Mouse (Mus musculus) kidney, embryonic 15.5 days (tissue): ENCODE measurements around the gene Cerkl. TPM values are rescaled to one million over a fixed set of nuclear protein-coding genes. Genes with fewer than 3 reads are reported as not detected.

Experiments used
- ATAC-seq: fragments of 200-750 bp; cut with Nextera tagmentation; replicated peaks from 2 replicates; pipeline ENCODE4 v1.8.0; 2017; ENCODE audit warnings: moderate TSS enrichment; ENCODE audit not compliant: low FRiP score
- H3K27ac ChIP-seq: fragments of 300-500 bp; sonication (generic); 2 replicates; pipeline ENCODE4 v1.5.1; 2015; ENCODE audit warnings: mild to moderate bottlenecking, inconsistent platforms
- H3K27me3 ChIP-seq: fragments of 300-500 bp; sonication (generic); 2 replicates; pipeline ENCODE4 v1.6.1; 2015; ENCODE audit warnings: inconsistent platforms
- H3K36me3 ChIP-seq: fragments of 300-500 bp; sonication (generic); 2 replicates; pipeline ENCODE4 v1.6.1; 2015; ENCODE audit warnings: inconsistent platforms
- H3K4me1 ChIP-seq: fragments of 300-500 bp; sonication (generic); 2 replicates; pipeline ENCODE4 v1.6.1; 2015; ENCODE audit warnings: inconsistent platforms
- H3K4me2 ChIP-seq: fragments of 300-500 bp; sonication (generic); 2 replicates; pipeline ENCODE4 v1.6.1; 2015; ENCODE audit warnings: moderate library complexity, mild to moderate bottlenecking, inconsistent platforms
- H3K4me3 ChIP-seq: fragments of 300-500 bp; sonication (generic); replicated peaks from 2 replicates; pipeline ENCODE4 v1.5.1; 2015; ENCODE audit warnings: mild to moderate bottlenecking, inconsistent platforms
- H3K9ac ChIP-seq: fragments of 300-500 bp; sonication (generic); 2 replicates; pipeline ENCODE4 v1.6.1; 2015; ENCODE audit warnings: mild to moderate bottlenecking, inconsistent platforms
- H3K9me3 ChIP-seq: fragments of 300-500 bp; sonication (generic); replicated peaks from 2 replicates; pipeline ENCODE4 v1.6.1; 2016; ENCODE audit warnings: inconsistent platforms
- WGBS: fragments of 180-500 bp; shearing (Covaris S2); methylation state at CpG from one replicate; pipeline ENCODE4 v1.1.7; 2015; ENCODE audit warnings: mixed read lengths; 5-methylcytosine and 5-hydroxymethylcytosine counted together
- polyA plus RNA-seq: library from polyadenylated mRNA; unstranded; fragments of >200 nt; fragmentation: Nextera tagmentation; extraction: Ambion mirVana; gene quantifications from 2 replicates; pipeline ENCODE4 v1.2.1, GENCODE M21; 2015

Cerkl gene
- polyA plus RNA-seq, 1 experiment from 2014 or later = 2.3 TPM

- no peak overlapping the region for H3K9ac ChIP-seq
- H3K27ac ChIP-seq = no peak overlapping the region
- no peak overlapping the region for H3K4me2 ChIP-seq
- no peak overlapping the region for H3K4me3 ChIP-seq
- no peaks in the 10 kb centered on the region for H3K36me3 ChIP-seq
- no peaks in the 10 kb centered on the region for H3K9me3 ChIP-seq
- H3K27me3 ChIP-seq = no peaks in the 10 kb centered on the region
- H3K4me1 ChIP-seq = no peaks in the 10 kb centered on the region
- no peak for ATAC-seq
These were observed 121.9 kb downstream of the Cerkl start for GRCm38 (mm10) chr2:79334661-79335060.

- no peaks in the 10 kb centered on the region for H3K4me1 ChIP-seq
- no peak overlapping the region for H3K4me3 ChIP-seq
- no peaks in the 10 kb centered on the region for H3K9me3 ChIP-seq
- H3K27ac ChIP-seq = no peak overlapping the region
- no peak overlapping the region for H3K4me2 ChIP-seq
- H3K36me3 ChIP-seq = no peaks in the 10 kb centered on the region
- H3K9ac ChIP-seq = no peak overlapping the region
- ATAC-seq = 0 out of 2 replicates have a peak, but pooled peaks have one; percentile 40
- H3K27me3 ChIP-seq = no peaks in the 10 kb centered on the region
- 27% methylated on average over 2 of the region's 2 CpGs for WGBS
These were observed 128.5 kb downstream of the Cerkl start for GRCm38 (mm10) chr2:79328079-79328478.

- H3K9me3 ChIP-seq = no peaks in the 10 kb centered on the region; the same call in 1 of the 2 replicates
- 87% methylated on average over 9 of the region's 9 CpGs for WGBS
- H3K4me1 ChIP-seq = no peaks in the 10 kb centered on the region
- H3K4me2 ChIP-seq = no peak overlapping the region
- H3K36me3 ChIP-seq = 0 out of 2 replicates have a peak, but pooled peaks cover 9% of the 10 kb centered on the region
- no peak overlapping the region for H3K27ac ChIP-seq
- ATAC-seq = no peak
- H3K9ac ChIP-seq = no peak overlapping the region
- H3K4me3 ChIP-seq = no peak overlapping the region
- no peaks in the 10 kb centered on the region for H3K27me3 ChIP-seq
These were observed 140.3 kb downstream of the Cerkl start for GRCm38 (mm10) chr2:79316182-79316880.

GRCm38 (mm10) chr2:79315108-79315507 lies 141.5 kb downstream of the Cerkl start:
- Histone ChIP-seq H3K4me3 (no peak overlapping the region), H3K27me3 (no peaks in the 10 kb centered on the region), H3K4me1 (no peaks in the 10 kb centered on the region), H3K27ac (no peak overlapping the region), H3K4me2 (no peak overlapping the region), H3K36me3 (0 out of 2 replicates have a peak, but pooled peaks cover 9% of the 10 kb centered on the region), H3K9me3 (no peaks in the 10 kb centered on the region; the same call in 1 of the 2 replicates), H3K9ac (no peak overlapping the region)
- ATAC-seq = no peak
- WGBS = 87% methylated on average over 4 of the region's 4 CpGs

GRCm38 (mm10) chr2:79312499-79312898 lies 144.1 kb downstream of the Cerkl start:
- Histone ChIP-seq H3K9me3 (no peaks in the 10 kb centered on the region), H3K4me3 (no peak overlapping the region), H3K9ac (no peak overlapping the region), H3K4me1 (no peaks in the 10 kb centered on the region), H3K4me2 (no peak overlapping the region), H3K36me3 (no peaks in the 10 kb centered on the region), H3K27me3 (no peaks in the 10 kb centered on the region), H3K27ac (no peak overlapping the region)
- no peak for ATAC-seq
- WGBS = 41% methylated on average over 4 of the region's 4 CpGs

GRCm38 (mm10) chr2:79309454-79310118 lies 147.0 kb downstream of the Cerkl start:
- Histone ChIP-seq H3K27me3 (no peaks in the 10 kb centered on the region), H3K4me2 (no peak overlapping the region), H3K4me1 (no peaks in the 10 kb centered on the region), H3K36me3 (no peaks in the 10 kb centered on the region), H3K27ac (no peak overlapping the region), H3K9ac (no peak overlapping the region), H3K9me3 (no peaks in the 10 kb centered on the region), H3K4me3 (no peak overlapping the region)
- 91% methylated on average over 13 of the region's 13 CpGs for WGBS
- no peak for ATAC-seq

- H3K27ac ChIP-seq = no peak overlapping the region
- no peak for ATAC-seq
- H3K36me3 ChIP-seq = no peaks in the 10 kb centered on the region
- no peak overlapping the region for H3K9ac ChIP-seq
- H3K4me2 ChIP-seq = no peak overlapping the region
- no peaks in the 10 kb centered on the region for H3K4me1 ChIP-seq
- WGBS = 84% methylated on average over 4 of the region's 4 CpGs
- H3K9me3 ChIP-seq = no peaks in the 10 kb centered on the region
- H3K4me3 ChIP-seq = no peak overlapping the region
- H3K27me3 ChIP-seq = no peaks in the 10 kb centered on the region
These were observed 149.0 kb downstream of the Cerkl start for GRCm38 (mm10) chr2:79307549-79307948.

GRCm38 (mm10) chr2:79302398-79302797 lies 154.2 kb downstream of the Cerkl start:
- no peaks in the 10 kb centered on the region for H3K4me1 ChIP-seq
- no peaks in the 10 kb centered on the region for H3K9me3 ChIP-seq
- no peak overlapping the region for H3K4me2 ChIP-seq
- H3K27me3 ChIP-seq = no peaks in the 10 kb centered on the region
- H3K9ac ChIP-seq = no peak overlapping the region
- ATAC-seq = no peak
- no peak overlapping the region for H3K4me3 ChIP-seq
- H3K36me3 ChIP-seq = no peaks in the 10 kb centered on the region
- H3K27ac ChIP-seq = no peak overlapping the region

- Histone ChIP-seq H3K4me3 (no peak overlapping the region), H3K4me1 (no peaks in the 10 kb centered on the region), H3K27ac (no peak overlapping the region), H3K9ac (no peak overlapping the region), H3K27me3 (no peaks in the 10 kb centered on the region), H3K4me2 (no peak overlapping the region), H3K36me3 (no peaks in the 10 kb centered on the region), H3K9me3 (no peaks in the 10 kb centered on the region)
- ATAC-seq = no peak
- WGBS = 65% methylated on average over 6 of the region's 6 CpGs
These were observed 164.2 kb downstream of the Cerkl start for GRCm38 (mm10) chr2:79292431-79292830.

- Histone ChIP-seq H3K4me2 (no peak overlapping the region), H3K4me3 (no peak overlapping the region), H3K9ac (no peak overlapping the region), H3K4me1 (no peaks in the 10 kb centered on the region), H3K27me3 (no peaks in the 10 kb centered on the region), H3K36me3 (no peaks in the 10 kb centered on the region), H3K27ac (no peak overlapping the region), H3K9me3 (no peaks in the 10 kb centered on the region)
- no peak for ATAC-seq
- 44% methylated on average over 8 of the region's 8 CpGs for WGBS
These were observed 164.7 kb downstream of the Cerkl start for GRCm38 (mm10) chr2:79291922-79292321.

GRCm38 (mm10) chr2:79290149-79290548 lies 166.4 kb downstream of the Cerkl start:
- Histone ChIP-seq H3K4me2 (no peak overlapping the region), H3K4me1 (no peaks in the 10 kb centered on the region), H3K9me3 (no peaks in the 10 kb centered on the region), H3K36me3 (no peaks in the 10 kb centered on the region), H3K27me3 (no peaks in the 10 kb centered on the region), H3K4me3 (no peak overlapping the region), H3K9ac (no peak overlapping the region), H3K27ac (no peak overlapping the region)
- WGBS = 84% methylated on average over 1 of the region's 1 CpGs
- ATAC-seq = no peak

- no peaks in the 10 kb centered on the region for H3K27me3 ChIP-seq
- peaks cover 3% of the 10 kb centered on the region; the same call in 1 of the 2 replicates for H3K36me3 ChIP-seq
- no peak overlapping the region for H3K4me2 ChIP-seq
- no peak overlapping the region for H3K27ac ChIP-seq
- H3K9me3 ChIP-seq = no peaks in the 10 kb centered on the region
- no peak overlapping the region for H3K4me3 ChIP-seq
- no peak for ATAC-seq
- WGBS = 84% methylated on average over 4 of the region's 4 CpGs
- H3K4me1 ChIP-seq = no peaks in the 10 kb centered on the region
- no peak overlapping the region for H3K9ac ChIP-seq
These were observed 172.4 kb downstream of the Cerkl start for GRCm38 (mm10) chr2:79284206-79284605.
